Mouse (Mus musculus): ENCODE measurements at regions not wholly inside any gene's neighbourhood (a gene's known extent, or its start where the extent isn't known, plus 50 kb on each side); places are given as distances from the start of the nearest gene placed in this dataset.

DNA sequence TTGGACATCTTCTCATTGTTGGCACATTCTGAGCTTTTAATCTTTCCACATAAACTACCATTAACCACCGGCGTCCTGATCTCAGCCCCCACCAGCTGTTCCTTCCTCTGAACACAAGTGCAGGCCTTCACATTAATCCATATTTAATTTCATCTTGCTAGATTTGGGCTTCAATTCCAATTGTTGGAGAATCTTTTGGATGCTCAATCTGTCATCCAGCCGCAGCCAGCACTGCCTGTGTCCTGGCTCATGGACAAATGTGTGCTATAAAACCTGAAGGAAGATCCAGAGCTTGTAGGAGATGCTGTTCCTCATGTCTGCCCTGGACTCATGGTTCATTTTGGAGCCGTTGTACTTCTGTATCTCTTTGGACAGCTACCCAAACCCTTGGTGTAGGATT is 77.1 kb upstream of the Hs3st2 start:
- Histone ChIP-seq H3K9ac (ENCODE audit: low read depth, low read length) (no peak overlapping the region), H3K4me1 (replicated peaks; ENCODE audit: control insufficient read depth, insufficient read depth, low read length) (no peaks in the 10 kb centered on the region), H3K36me3 (ENCODE audit: control insufficient read depth, insufficient read depth, low read length) (no peaks in the 10 kb centered on the region), H3K27me3 (ENCODE audit: control insufficient read depth, insufficient read depth, low read length) (no peaks in the 10 kb centered on the region), H3K4me3 (ENCODE audit: low read depth, low read length) (no peak overlapping the region), H3K4me2 (replicated peaks; ENCODE audit: low read depth, low read length) (no peak overlapping the region), H3K27ac (ENCODE audit: low read depth, low read length) (no peak overlapping the region), H3K9me3 (ENCODE audit: control insufficient read depth, low read length) (no peaks in the 10 kb centered on the region)
- DNase-seq (ENCODE audit: low spot score), result no peak
- 96% methylated on average over 4 of the region's 4 CpGs for WGBS
- ATAC-seq (ENCODE audit: low FRiP score), result no peak

DNA sequence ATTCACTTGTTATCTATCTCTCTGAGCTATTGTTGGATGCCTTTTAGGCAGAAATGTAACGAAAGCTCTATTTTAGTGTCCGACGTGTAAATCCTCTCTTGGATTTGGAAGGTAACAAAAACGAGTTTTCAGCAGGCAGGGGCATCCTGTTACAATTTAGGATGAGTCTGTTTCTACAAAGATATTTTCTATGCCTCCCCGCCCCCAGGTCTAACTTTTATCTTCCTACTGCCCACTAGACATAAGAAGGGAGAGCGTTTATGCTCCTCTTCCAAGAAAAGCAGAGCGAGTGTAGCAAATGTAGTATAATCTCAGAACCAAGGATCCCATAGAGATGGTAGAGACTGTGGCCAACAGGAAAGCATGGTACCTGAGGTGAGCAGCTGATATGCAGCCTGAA is 62.4 kb upstream of the Hs3st2 start:
- 84% methylated on average over 7 of the region's 7 CpGs for WGBS
- Histone ChIP-seq H3K9me3 (ENCODE audit: control insufficient read depth, low read length) (no peaks in the 10 kb centered on the region), H3K4me1 (replicated peaks; ENCODE audit: control insufficient read depth, insufficient read depth, low read length) (no peaks in the 10 kb centered on the region), H3K27me3 (ENCODE audit: control insufficient read depth, insufficient read depth, low read length) (no peaks in the 10 kb centered on the region), H3K9ac (ENCODE audit: low read depth, low read length) (no peak overlapping the region), H3K36me3 (ENCODE audit: control insufficient read depth, insufficient read depth, low read length) (no peaks in the 10 kb centered on the region), H3K4me3 (ENCODE audit: low read depth, low read length) (no peak overlapping the region), H3K4me2 (replicated peaks; ENCODE audit: low read depth, low read length) (no peak overlapping the region), H3K27ac (ENCODE audit: low read depth, low read length) (no peak overlapping the region)
- DNase-seq (ENCODE audit: low spot score) (no peak), ATAC-seq (ENCODE audit: low FRiP score) (no peak)

DNA sequence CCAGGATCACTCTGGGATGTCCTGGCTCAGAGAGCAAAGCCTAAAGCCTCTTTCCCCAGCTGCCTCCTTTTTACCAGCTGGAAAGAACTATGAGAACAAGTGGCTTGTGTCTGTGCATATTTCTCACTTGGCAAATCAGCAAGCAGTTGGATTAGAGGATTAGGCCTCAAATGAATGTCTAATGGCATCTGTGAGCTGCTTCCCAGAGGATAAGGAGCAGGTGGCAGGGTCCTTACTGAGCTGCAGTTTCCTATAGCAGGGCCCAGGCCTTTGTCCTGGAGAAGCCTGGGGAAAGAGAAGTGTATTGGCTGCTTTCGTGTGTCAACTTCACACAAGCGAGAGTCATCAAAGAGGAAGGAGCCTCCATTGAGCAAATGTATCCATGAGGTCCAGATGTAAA is 59.1 kb upstream of the Hs3st2 start:
- H3K27me3 ChIP-seq (ENCODE audit: control insufficient read depth, insufficient read depth, low read length), result no peaks in the 10 kb centered on the region
- 87% methylated on average over 2 of the region's 2 CpGs for whole genome bisulfite sequencing
- H3K27ac ChIP-seq (ENCODE audit: low read depth, low read length), result no peak overlapping the region
- no peak for DNase-seq (ENCODE audit: low spot score)
- no peaks in the 10 kb centered on the region for H3K36me3 ChIP-seq (ENCODE audit: control insufficient read depth, insufficient read depth, low read length)
- H3K9ac ChIP-seq (ENCODE audit: low read depth, low read length), result no peak overlapping the region
- no peak for ATAC-seq (ENCODE audit: low FRiP score)
- no peak overlapping the region for H3K4me3 ChIP-seq (ENCODE audit: low read depth, low read length)
- H3K4me1 ChIP-seq (replicated peaks; ENCODE audit: control insufficient read depth, insufficient read depth, low read length), result no peaks in the 10 kb centered on the region
- H3K4me2 ChIP-seq (replicated peaks; ENCODE audit: low read depth, low read length), result no peak overlapping the region
- H3K9me3 ChIP-seq (ENCODE audit: control insufficient read depth, low read length), result no peaks in the 10 kb centered on the region

DNA sequence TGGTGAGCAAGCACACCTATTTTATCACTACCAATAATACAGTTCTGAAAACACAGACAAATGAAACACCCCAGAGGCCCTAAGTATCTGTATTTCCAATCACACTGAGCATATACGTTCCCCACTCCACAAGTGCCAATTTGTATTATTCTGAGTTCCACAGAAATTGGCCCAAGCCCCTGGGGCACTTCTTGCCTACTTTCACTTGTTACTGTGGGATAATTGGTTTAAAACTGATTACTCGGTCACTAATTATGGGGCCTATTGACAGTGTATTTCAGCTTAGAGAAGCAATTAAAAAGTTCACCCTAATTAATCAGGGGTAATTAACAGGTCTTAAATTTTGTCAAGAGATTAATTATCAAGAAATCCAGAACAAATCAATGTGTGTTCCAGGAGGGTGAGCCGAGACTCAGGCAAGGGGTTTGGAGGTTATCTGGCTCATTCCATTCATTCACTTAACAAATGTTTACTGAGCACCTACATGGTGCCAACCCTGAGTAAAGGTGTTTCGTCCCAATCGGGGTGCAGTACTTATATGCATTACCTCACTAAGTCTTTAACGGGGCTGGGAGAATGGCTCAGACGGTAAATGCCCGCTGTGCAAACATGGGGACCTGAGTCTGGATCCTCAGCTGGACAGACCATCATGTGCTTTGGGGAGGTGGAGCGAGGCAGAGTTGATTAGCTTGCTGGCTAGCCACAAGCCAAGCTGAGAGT is 56.1 kb upstream of the Hs3st2 start:
- DNase-seq (ENCODE audit: low spot score), result no peak
- Histone ChIP-seq H3K27me3 (ENCODE audit: control insufficient read depth, insufficient read depth, low read length) (no peaks in the 10 kb centered on the region), H3K4me1 (replicated peaks; ENCODE audit: control insufficient read depth, insufficient read depth, low read length) (no peaks in the 10 kb centered on the region), H3K27ac (ENCODE audit: low read depth, low read length) (no peak overlapping the region), H3K9ac (ENCODE audit: low read depth, low read length) (no peak overlapping the region), H3K36me3 (ENCODE audit: control insufficient read depth, insufficient read depth, low read length) (no peaks in the 10 kb centered on the region), H3K9me3 (ENCODE audit: control insufficient read depth, low read length) (no peaks in the 10 kb centered on the region), H3K4me3 (ENCODE audit: low read depth, low read length) (no peak overlapping the region), H3K4me2 (replicated peaks; ENCODE audit: low read depth, low read length) (no peak overlapping the region)
- ATAC-seq (ENCODE audit: low FRiP score), result no peak
- WGBS, result 91% methylated on average over 9 of the region's 9 CpGs

DNA sequence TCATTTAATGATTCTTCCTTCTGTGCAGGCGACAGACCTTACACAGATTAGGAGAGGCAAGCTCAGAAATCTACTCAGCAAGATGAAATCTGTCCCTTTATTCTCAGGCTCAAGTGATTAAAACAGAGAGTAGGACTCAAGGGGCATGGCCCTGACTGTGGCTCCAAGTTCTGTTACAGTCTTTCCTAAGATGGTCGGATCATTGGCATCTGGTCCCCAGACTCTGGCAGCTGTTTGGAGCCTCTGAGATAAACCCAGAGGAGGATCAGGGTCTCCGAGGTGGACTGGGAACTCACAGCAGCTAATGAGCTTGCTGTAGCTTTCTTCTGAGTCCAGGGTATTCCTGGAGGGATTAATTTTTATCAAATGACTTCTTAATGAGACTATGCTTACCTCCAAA is 51.7 kb upstream of the Hs3st2 start:
- H3K4me1 ChIP-seq (replicated peaks; ENCODE audit: control insufficient read depth, insufficient read depth, low read length), result no peaks in the 10 kb centered on the region
- no peak overlapping the region for H3K9ac ChIP-seq (ENCODE audit: low read depth, low read length)
- H3K27me3 ChIP-seq (ENCODE audit: control insufficient read depth, insufficient read depth, low read length), result no peaks in the 10 kb centered on the region
- no peak overlapping the region for H3K4me2 ChIP-seq (replicated peaks; ENCODE audit: low read depth, low read length)
- no peaks in the 10 kb centered on the region for H3K9me3 ChIP-seq (ENCODE audit: control insufficient read depth, low read length)
- no peak overlapping the region for H3K27ac ChIP-seq (ENCODE audit: low read depth, low read length)
- H3K4me3 ChIP-seq (ENCODE audit: low read depth, low read length), result no peak overlapping the region
- no peaks in the 10 kb centered on the region for H3K36me3 ChIP-seq (ENCODE audit: control insufficient read depth, insufficient read depth, low read length)
- WGBS, result 62% methylated on average over 3 of the region's 3 CpGs
- DNase-seq (ENCODE audit: low spot score), result no peak
- no peak for ATAC-seq (ENCODE audit: low FRiP score)

Data from hindbrain, embryonic 11.5 days (tissue).